Mouse (Mus musculus): ENCODE measurements around the gene Slc38a10. TPM values are rescaled to one million over a fixed set of nuclear protein-coding genes. Genes with fewer than 3 reads are reported as not detected.

Gene Slc38a10
- total and polyA plus RNA-seq, 2 experiments from 2014 or later, result 65.9 to 139 TPM

GRCm38 (mm10) chr11:120136796-120137624, 14.1 kb downstream of the Slc38a10 start:
- WGBS, result 36% methylated on average over 23 of the region's 23 CpGs
- Histone ChIP-seq H3K9me3 (replicated peaks; ENCODE audit: control insufficient read depth, low read length) (no peaks in the 10 kb centered on the region), H3K4me2 (ENCODE audit: low read depth, low read length) (no peak overlapping the region), H3K27ac (ENCODE audit: low read depth) (peak overlapping the region; percentile 86), H3K36me3 (replicated peaks; ENCODE audit: control insufficient read depth, insufficient read depth, low read length) (peaks cover 22% of the 10 kb centered on the region), H3K9ac (replicated peaks; ENCODE audit: low read depth, low read length) (peak overlapping the region; percentile 18; the same call in 1 of the 2 replicates), H3K27me3 (ENCODE audit: control insufficient read depth, insufficient read depth, low read length) (no peaks in the 10 kb centered on the region), H3K4me3 (ENCODE audit: low read depth, low read length) (no peak overlapping the region), H3K4me1 (ENCODE audit: control insufficient read depth, insufficient read depth) (peaks cover 43% of the 10 kb centered on the region)
- TF ChIP-seq CTCF (IDR thresholded peaks at IDR 0.05; ENCODE audit: low read depth), result no peak
- TF ChIP-seq EP300 (IDR thresholded peaks at IDR 0.05; ENCODE audit: low read depth), result peak; percentile 78; the same call in 1 of the 2 replicates
- peak; percentile 84 for DNase-seq (ENCODE audit: low spot score)
- peak; percentile 73 for ATAC-seq (ENCODE audit: insufficient read depth, low read depth)

- WGBS, result 56% methylated on average over 8 of the region's 8 CpGs
Observed at GRCm38 (mm10) chr11:120136195-120136594, 15.0 kb downstream of the Slc38a10 start.

DNA sequence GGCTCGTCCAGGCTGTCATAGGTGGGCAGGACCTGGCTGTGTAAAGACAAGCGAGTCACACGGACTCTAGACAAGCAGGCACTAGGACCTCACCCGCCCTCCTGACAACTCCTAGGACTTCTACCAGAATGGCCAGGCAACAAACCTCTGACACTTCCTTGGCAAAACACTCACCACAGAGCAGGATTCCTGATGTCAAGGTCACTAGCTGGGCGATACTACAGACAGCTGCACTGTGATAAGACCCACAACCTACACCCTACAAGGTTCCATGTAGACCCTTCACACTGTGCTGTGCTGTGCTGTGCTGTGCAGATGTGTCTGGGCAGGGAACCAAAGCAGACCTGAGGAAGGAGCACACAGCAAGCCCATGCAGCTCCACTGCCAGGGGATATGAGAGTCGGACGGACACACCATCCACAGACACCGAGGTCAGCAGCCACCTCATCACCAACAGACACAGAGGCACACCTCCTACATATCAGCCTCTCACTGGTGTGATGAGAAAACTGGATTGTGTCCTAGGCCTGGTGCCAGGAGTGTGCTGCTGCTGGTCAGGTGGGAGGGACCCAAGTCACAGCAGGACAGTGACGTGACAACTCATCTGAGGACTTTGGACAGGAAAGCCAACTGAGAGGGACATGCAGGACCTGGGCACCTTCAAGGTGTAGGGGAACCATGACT, 16.2 kb downstream of the Slc38a10 start:
- Histone ChIP-seq H3K4me2 (ENCODE audit: low read depth, low read length) (no peak overlapping the region), H3K4me3 (ENCODE audit: low read depth, low read length) (no peak overlapping the region), H3K27ac (ENCODE audit: low read depth) (peak overlapping the region; percentile 86), H3K9me3 (replicated peaks; ENCODE audit: control insufficient read depth, low read length) (no peaks in the 10 kb centered on the region), H3K36me3 (replicated peaks; ENCODE audit: control insufficient read depth, insufficient read depth, low read length) (peaks cover 40% of the 10 kb centered on the region), H3K4me1 (ENCODE audit: control insufficient read depth, insufficient read depth) (peaks cover 43% of the 10 kb centered on the region), H3K9ac (replicated peaks; ENCODE audit: low read depth, low read length) (no peak overlapping the region), H3K27me3 (ENCODE audit: control insufficient read depth, insufficient read depth, low read length) (no peaks in the 10 kb centered on the region)
- TF ChIP-seq EP300 (IDR thresholded peaks at IDR 0.05; ENCODE audit: low read depth), result no peak
- TF ChIP-seq CTCF (IDR thresholded peaks at IDR 0.05; ENCODE audit: low read depth), result no peak
- ATAC-seq (ENCODE audit: insufficient read depth, low read depth) (peak; percentile 70), DNase-seq (ENCODE audit: low spot score) (peak; percentile 79)
- WGBS, result 24% methylated on average over 9 of the region's 9 CpGs

More at GRCm38 (mm10) chr11:120136195-120136594, 15.0 kb downstream of the Slc38a10 start:
- Histone ChIP-seq H3K4me3 (ENCODE audit: low read depth, low read length) (no peak overlapping the region), H3K4me2 (ENCODE audit: low read depth, low read length) (no peak overlapping the region), H3K36me3 (replicated peaks; ENCODE audit: control insufficient read depth, insufficient read depth, low read length) (peaks cover 30% of the 10 kb centered on the region), H3K27me3 (ENCODE audit: control insufficient read depth, insufficient read depth, low read length) (no peaks in the 10 kb centered on the region), H3K4me1 (ENCODE audit: control insufficient read depth, insufficient read depth) (peaks cover 43% of the 10 kb centered on the region), H3K9ac (replicated peaks; ENCODE audit: low read depth, low read length) (no peak overlapping the region), H3K9me3 (replicated peaks; ENCODE audit: control insufficient read depth, low read length) (no peaks in the 10 kb centered on the region), H3K27ac (ENCODE audit: low read depth) (peak overlapping the region; percentile 86)
- no peak for TF ChIP-seq CTCF (IDR thresholded peaks at IDR 0.05; ENCODE audit: low read depth)
- no peak for TF ChIP-seq EP300 (IDR thresholded peaks at IDR 0.05; ENCODE audit: low read depth)
- DNase-seq (ENCODE audit: low spot score) (no peak), ATAC-seq (ENCODE audit: insufficient read depth, low read depth) (peak; percentile 19; the same call in 1 of the 2 replicates)

DNA sequence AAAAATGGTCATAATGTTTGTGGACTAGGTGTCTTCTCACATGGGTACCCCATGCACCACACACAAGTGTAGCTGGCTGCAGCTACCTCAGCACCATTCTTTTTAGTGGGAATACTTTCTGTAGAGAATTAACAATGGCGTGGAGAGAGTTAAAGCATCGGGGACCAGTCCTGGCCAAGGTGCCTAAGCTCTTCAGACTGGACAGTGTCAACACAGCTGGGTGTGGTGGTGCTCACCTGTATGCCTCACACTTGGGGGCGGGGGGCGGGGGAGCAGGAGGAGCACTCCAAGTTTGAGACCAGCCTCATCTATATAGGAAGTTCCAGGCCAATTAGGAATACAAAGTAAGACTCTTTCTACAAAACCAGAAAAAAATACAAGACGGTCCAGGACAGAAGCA, 17.0 kb downstream of the Slc38a10 start:
- H3K27ac ChIP-seq (ENCODE audit: low read depth), result peak overlapping the region; percentile 86
- no peak overlapping the region for H3K4me3 ChIP-seq (ENCODE audit: low read depth, low read length)
- H3K4me2 ChIP-seq (ENCODE audit: low read depth, low read length), result no peak overlapping the region
- no peak for DNase-seq (ENCODE audit: low spot score)
- H3K4me1 ChIP-seq (ENCODE audit: control insufficient read depth, insufficient read depth), result peaks cover 40% of the 10 kb centered on the region
- peaks cover 48% of the 10 kb centered on the region for H3K36me3 ChIP-seq (replicated peaks; ENCODE audit: control insufficient read depth, insufficient read depth, low read length)
- no peaks in the 10 kb centered on the region for H3K27me3 ChIP-seq (ENCODE audit: control insufficient read depth, insufficient read depth, low read length)
- no peak for TF ChIP-seq EP300 (IDR thresholded peaks at IDR 0.05; ENCODE audit: low read depth)
- no peak for TF ChIP-seq CTCF (IDR thresholded peaks at IDR 0.05; ENCODE audit: low read depth)
- H3K9ac ChIP-seq (replicated peaks; ENCODE audit: low read depth, low read length), result no peak overlapping the region
- 87% methylated on average over 5 of the region's 5 CpGs for WGBS
- ATAC-seq (ENCODE audit: insufficient read depth, low read depth), result no peak
- no peaks in the 10 kb centered on the region for H3K9me3 ChIP-seq (replicated peaks; ENCODE audit: control insufficient read depth, low read length)

- no peaks in the 10 kb centered on the region for H3K9me3 ChIP-seq (replicated peaks; ENCODE audit: control insufficient read depth, low read length)
- no peak for TF ChIP-seq EP300 (IDR thresholded peaks at IDR 0.05; ENCODE audit: low read depth)
- TF ChIP-seq CTCF (IDR thresholded peaks at IDR 0.05; ENCODE audit: low read depth), result no peak
- no peak overlapping the region for H3K4me3 ChIP-seq (ENCODE audit: low read depth, low read length)
- ATAC-seq (ENCODE audit: insufficient read depth, low read depth) (no peak), DNase-seq (ENCODE audit: low spot score) (no peak)
- no peak overlapping the region for H3K4me2 ChIP-seq (ENCODE audit: low read depth, low read length)
- H3K27me3 ChIP-seq (ENCODE audit: control insufficient read depth, insufficient read depth, low read length), result no peaks in the 10 kb centered on the region
- 81% methylated on average over 7 of the region's 7 CpGs for WGBS
- peaks cover 76% of the 10 kb centered on the region for H3K36me3 ChIP-seq (replicated peaks; ENCODE audit: control insufficient read depth, insufficient read depth, low read length)
- H3K27ac ChIP-seq (ENCODE audit: low read depth), result no peak overlapping the region
- no peaks in the 10 kb centered on the region for H3K4me1 ChIP-seq (ENCODE audit: control insufficient read depth, insufficient read depth)
- H3K9ac ChIP-seq (replicated peaks; ENCODE audit: low read depth, low read length), result no peak overlapping the region
Observed at GRCm38 (mm10) chr11:120129281-120129680, 21.9 kb downstream of the Slc38a10 start.

Measured in heart, postnatal 0 days (tissue).